Mouse (Mus musculus): ENCODE results near the gene Hcls1. TPM values are rescaled to one million over a fixed set of nuclear protein-coding genes. Genes with fewer than 3 reads are reported as not detected.

Gene Hcls1
- total RNA-seq, 2 experiments from 2014 or later, result 11.0 to 15.0 TPM

DNA sequence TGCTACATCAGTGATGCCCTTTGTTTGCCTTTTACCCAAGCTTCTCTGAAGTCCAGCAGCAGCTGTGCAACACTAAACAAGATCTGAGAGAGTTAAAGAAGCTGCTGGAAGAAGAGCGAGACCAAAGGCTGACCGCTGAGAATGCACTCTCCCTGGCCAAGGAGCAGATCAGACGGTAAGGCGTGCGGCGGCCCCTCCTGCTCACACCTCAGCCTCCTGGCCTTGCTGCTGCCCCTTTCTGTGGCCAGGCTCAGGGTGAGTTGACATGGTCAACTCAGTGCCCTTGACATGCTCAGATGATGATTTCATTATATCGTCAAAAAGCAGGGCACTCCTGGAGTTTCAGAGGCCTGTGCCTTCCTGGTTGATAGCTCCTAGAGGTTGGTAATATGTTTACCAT is 5.6 kb upstream of the Hcls1 start:
- no peak for DNase-seq (ENCODE audit: low spot score in 2 of 2)

DNA sequence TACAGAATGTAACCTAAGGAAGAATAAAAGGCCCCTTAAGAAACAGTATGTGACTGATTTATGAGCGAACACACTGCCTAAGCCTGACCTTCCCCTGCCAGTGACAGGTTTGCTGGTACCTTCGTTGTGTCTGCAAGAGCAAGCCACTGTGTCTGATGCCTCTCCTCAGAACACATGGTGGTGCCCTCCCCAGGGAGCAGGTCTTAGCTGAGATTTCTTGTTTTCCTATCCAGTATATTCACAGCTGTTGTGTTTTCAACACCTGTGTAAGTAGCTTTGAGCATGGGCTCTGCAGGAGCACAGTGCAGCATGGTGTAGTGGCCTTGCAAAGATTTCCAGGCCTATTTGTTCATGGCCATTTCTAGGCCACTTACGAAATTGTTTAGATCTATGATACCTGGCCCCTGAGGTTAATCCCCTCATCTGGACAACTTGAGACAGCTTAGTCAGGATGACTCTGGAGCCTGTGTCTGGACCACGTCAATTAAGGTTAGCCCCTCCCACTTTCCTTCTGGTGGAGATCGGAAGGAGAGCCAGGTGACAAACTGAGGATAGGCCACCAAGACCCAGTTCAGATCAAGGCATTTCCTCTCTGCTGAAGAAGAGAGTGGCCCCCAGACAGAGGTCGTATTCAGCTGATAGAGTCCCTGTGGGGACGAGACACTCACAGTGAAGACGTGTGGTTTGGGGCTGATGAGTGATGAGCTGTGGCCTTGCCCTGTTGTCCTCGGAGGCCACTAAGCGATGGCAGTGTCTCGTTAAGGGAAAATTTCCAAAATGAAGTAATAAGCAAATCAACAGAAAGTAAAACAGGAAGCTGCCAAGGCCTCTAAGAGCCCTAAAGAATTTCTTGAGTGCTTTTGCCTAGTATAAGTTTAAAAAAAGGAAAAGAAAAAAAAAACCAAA is 4.3 kb upstream of the Hcls1 start:
- no peak for DNase-seq (ENCODE audit: low spot score in 2 of 2)

DNA sequence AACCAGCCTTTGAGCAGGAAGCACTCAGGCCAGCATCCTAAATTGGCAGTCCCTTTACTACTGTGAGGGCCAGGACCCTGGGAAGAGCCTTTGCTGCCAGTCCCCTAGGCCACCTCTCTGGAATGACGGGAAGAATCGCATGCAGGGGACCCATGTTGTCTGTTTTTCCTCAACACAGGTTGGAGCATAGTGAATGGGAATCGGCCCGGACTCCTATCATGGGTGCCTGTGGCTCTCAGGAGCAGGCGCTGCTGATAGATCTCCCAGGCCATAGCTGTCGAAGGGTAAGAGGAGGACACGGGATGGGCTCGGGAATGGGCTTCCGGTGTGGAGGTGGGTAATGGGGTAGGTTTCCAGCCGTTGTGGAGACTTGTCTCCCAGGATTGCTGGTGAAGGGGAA is 3.4 kb upstream of the Hcls1 start:
- DNase-seq (ENCODE audit: low spot score in 2 of 2), result no peak

DNA sequence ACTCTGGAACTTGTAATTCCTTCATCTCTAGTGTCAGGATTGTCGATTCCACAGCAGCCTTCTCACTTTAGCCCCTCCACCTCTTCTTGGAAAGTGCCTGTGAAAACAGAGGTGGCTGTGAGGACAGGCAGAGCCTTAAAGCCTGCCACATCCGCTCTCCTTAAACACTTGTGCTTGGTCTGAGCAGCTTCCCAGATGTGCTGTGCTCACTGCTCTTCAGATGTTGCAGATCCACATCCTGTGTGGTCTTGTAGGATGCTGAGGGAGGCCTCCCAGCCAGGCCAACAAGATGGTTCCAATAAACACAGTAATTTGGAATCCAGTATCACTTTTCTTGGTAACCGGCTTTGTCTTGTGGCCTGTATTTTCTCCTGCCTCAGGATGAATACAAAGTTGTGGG is 2.8 kb upstream of the Hcls1 start:
- DNase-seq (ENCODE audit: low spot score in 2 of 2), result peak in 1 of 2 experiments; percentile 8

DNA sequence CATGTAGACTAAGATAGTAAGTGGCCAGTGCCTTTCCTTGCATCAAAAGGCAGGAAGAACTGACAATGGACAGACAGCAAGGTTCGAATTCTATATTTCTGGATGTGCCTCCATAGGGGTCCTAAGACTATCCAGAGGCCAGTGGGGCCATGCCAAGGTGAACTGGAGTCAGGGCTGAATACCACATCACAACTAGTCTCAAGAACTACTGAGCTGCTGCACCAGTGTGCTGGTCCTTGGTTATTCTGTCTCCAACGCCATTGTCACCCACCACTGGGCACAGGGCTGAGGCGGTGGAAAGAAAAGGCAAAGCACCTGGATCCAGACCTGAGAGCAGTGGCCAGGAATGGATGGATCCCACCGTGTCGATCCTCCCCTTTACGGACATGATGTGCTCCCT is 2.2 kb upstream of the Hcls1 start:
- peak in 1 of 2 experiments; percentile 16 for DNase-seq (ENCODE audit: low spot score in 2 of 2)

DNA sequence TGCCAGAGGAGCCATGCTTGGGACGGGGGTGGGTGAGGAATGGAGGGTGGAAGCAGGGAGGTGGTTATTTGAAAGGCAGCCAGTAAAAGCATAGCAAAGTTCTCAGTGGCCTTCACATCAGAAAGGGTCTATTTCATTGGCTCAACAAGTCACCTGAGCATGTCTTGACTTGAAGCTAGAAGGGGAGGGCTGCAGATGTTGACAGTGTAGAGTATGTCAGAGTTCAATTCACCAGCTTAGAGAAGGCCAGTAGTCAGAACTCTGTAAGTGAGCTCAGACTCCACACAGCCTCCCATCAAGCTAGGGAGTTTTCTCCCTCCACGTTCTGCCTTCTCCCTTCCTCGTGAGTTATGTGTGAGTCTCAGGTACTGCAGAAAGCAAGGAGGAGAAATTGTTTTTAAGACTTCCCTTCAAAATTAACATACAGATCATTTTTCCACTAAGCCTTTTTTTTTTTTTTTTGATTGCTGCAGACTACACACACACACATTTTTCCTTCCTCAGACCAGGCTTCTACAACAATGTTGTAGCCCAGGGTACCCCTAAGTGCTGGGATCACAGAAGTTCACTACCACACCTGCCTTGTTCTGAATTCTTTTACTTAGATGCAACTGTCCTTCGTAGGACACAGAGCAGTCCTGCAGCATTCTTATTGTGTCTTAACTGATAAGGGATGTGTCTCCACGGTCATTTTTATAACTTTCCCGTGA is 497 bp upstream of the Hcls1 start:
- DNase-seq (ENCODE audit: low spot score in 2 of 2), result peak in 1 of 2 experiments; percentile 20

DNA sequence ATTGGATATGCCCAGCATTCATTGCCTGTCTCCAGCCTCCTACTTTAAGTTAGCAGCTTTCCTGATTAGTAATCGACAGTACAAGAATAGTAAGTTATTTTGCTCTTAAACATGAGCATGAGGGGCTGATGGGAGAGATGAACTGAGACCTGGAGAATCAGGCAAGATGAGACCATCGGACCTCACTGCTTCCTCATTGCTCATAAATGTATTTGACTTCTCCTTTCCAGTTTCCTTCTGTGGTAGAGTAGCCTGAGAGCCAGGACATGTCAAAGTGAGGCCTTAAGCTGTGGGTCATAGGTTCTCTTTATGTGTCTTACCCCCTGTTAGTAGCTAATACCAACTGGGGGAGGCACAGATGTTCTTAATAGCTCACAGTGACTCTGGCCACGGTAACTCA is 1.0 kb downstream of the Hcls1 start:
- peak in 1 of 2 experiments; percentile 13 for DNase-seq (ENCODE audit: low spot score in 2 of 2)

- DNase-seq (ENCODE audit: low spot score in 2 of 2), result peak in 1 of 2 experiments; percentile 22
Measured at GRCm38 (mm10) chr16:36941137-36941727, 6.4 kb downstream of the Hcls1 start.

- DNase-seq (ENCODE audit: low spot score in 2 of 2), result no peak
Measured at GRCm38 (mm10) chr16:36941895-36942294, 7.1 kb downstream of the Hcls1 start.

GRCm38 (mm10) chr16:36943591-36943990 is 8.8 kb downstream of the Hcls1 start:
- DNase-seq (ENCODE audit: low spot score in 2 of 2), result no peak

- DNase-seq (ENCODE audit: low spot score in 2 of 2), result no peak
Measured at GRCm38 (mm10) chr16:36944895-36945424, 10.2 kb downstream of the Hcls1 start.

- no peak for DNase-seq (ENCODE audit: low spot score in 2 of 2)
Measured at GRCm38 (mm10) chr16:36946459-36947159, 11.8 kb downstream of the Hcls1 start.

DNA sequence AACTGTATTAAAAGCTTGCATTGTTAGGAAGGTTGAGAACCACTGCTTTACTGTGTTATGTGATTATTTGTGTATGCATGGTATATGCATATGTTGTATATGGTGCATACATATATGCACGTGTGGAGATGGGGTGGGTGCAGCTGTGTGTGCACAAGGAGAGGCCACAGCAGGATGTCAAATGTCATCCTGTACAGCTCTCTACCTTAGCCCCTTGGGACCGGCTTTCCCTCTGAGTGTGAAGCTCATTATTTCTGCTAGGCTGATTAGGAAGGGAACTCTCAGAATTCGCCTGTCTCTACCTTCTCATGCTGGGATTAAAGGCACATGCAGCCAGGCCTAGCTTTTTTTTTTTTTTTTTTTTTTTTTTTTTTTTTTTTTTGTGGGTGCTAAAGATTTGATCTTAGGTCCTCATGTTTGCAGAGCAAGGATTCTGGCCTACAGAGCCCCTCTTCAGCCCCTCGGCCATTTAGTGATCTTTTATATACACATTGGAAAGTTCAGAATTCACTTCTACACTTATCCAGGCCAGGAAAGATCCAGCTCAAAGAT is 12.9 kb downstream of the Hcls1 start:
- no peak for DNase-seq (ENCODE audit: low spot score in 2 of 2)

DNA sequence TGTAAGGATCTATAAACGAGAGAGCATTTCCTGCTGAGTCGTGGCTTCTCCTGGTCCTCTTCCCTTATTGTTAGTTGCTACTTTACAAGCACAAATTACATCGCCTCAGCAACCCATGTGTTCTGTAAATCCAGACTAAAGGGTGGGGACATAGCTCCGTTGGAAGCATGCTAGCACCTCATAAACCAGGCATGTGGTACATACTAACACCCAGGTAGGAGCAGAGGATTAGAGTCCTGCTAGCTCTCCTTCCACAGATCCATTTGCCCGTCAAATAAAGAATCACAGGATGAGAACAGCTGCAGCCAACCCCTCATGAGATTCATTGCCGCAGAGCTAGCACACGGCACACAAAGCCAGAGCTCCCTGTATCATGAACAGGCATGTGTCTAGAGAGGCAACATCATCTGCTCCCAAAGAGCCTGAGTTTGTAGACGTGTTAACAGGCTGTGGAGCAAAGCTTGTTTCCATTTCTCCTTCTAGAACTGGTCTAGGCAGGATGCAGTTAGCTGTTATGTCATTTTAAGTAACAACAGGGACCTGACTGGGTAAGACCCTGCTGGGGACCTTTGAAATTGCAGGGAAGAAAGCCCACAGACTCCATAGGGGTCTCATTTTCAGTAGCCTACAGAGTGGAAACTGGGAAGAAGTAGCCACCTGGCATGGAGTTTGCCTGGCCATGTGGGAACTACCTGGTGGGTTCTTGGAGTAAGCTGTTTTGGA is 15.0 kb downstream of the Hcls1 start:
- no peak for DNase-seq (ENCODE audit: low spot score in 2 of 2)

DNA sequence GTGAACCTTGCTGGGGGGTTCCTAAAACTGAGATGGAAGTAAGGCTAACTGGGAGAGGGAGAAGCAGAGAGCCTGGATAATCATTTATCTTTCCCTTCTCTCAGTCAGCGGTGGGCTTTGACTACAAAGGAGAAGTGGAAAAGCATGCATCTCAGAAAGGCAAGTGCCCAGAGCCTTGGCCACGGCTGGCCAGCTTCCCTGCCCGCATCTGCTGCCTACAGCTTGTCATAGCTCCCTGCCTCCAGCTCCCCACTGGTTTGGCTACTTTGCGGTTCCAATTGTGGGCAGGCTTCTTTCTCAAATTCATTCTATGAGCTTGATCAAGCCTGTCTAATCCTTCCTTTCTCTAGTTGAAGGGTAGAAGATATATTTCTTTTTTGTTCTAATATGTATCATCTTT is 16.2 kb downstream of the Hcls1 start:
- DNase-seq (ENCODE audit: low spot score in 2 of 2), result no peak

- no peak for DNase-seq (ENCODE audit: low spot score in 2 of 2)
Measured at GRCm38 (mm10) chr16:36955106-36955505, 20.3 kb downstream of the Hcls1 start.

GRCm38 (mm10) chr16:36963415-36963814 is 28.6 kb downstream of the Hcls1 start:
- no peak for DNase-seq (ENCODE audit: low spot score in 2 of 2)

DNA sequence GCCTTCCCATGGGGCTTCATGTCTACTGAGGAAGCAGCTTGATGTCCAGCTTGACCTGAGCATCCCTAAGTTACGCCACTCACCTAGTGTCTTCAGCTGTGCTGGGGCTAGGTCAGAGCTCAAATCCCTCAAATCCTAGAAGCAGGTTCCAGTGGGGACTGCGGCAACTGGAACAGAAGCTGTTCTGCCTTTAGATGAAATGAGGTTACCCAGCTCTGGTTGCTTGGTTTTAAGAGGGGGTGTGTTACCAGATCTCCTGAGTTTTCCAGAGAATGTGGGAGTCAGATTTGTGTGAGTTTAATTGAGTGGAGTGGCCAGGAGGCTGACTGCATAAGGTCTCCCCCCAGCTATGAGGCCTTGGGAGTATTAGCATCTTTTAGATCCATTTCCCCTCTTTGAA is 44.3 kb downstream of the Hcls1 start:
- DNase-seq (ENCODE audit: low spot score in 2 of 2), result no peak

- DNase-seq (ENCODE audit: low spot score in 2 of 2), result no peak
Measured at GRCm38 (mm10) chr16:36983796-36984195, 49.0 kb downstream of the Hcls1 start.

DNA sequence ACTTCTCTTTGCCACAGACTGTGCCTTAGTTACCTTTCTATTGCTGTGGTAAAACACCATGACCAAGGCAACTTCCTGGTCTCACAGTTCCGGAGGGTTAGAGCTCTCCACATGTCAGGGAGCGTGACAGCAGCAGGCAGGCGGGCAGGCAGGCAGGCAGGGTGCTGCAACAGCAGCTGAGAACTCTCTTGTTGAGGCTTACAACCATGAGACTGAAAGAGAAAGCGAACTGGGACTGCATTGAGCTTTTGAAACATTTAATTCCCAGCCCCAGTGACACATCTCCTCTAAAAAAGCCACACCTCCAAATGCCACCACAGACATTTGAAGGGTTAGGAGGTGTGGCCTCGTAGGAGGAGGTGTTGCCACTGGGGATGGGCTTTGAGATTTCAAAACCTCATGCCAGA is 50.9 kb downstream of the Hcls1 start:
- no peak for DNase-seq (ENCODE audit: low spot score in 2 of 2)

All from adrenal gland, adult 18-20 months (tissue).